Mouse (Mus musculus) right cerebral cortex, postnatal 10 days (tissue): ENCODE results near the gene Gm3573.
"Not testable (repeated sequence)": the region's sequence is repeated elsewhere in the genome, so short reads cannot be mapped to it uniquely, and the experiment has no call there.

Experiments
- DNase-seq, 2 experiments: peaks; one replicate each; pipeline ENCODE4 v3.0.0; 2021; ENCODE audit warnings: low spot score in 2 of 2

The Gm3573 gene

DNA sequence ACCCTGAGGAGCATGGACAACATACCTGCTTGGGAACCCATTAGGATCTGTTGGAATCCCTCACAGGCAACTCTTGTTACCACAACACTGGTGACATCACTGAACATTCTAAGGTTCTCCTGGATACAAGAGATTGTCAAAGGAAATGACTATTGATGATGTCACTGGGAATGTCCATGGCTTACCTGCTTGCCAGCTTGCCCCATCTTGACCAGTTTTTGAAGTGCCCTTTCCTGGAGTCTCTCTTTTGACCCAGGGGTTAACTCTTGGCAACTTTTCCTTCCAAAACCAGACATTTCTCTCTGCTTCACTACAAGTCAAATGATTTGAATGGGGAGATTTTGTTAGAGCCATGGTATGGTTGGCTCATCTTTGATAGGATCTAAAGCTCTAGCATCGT lies at the start of gene Gm3573:
Gene Gm3573, minus strand, starts transcription at position 101 of the 400 bp plus-strand sequence.
- not testable (repeated sequence) for DNase-seq

DNA sequence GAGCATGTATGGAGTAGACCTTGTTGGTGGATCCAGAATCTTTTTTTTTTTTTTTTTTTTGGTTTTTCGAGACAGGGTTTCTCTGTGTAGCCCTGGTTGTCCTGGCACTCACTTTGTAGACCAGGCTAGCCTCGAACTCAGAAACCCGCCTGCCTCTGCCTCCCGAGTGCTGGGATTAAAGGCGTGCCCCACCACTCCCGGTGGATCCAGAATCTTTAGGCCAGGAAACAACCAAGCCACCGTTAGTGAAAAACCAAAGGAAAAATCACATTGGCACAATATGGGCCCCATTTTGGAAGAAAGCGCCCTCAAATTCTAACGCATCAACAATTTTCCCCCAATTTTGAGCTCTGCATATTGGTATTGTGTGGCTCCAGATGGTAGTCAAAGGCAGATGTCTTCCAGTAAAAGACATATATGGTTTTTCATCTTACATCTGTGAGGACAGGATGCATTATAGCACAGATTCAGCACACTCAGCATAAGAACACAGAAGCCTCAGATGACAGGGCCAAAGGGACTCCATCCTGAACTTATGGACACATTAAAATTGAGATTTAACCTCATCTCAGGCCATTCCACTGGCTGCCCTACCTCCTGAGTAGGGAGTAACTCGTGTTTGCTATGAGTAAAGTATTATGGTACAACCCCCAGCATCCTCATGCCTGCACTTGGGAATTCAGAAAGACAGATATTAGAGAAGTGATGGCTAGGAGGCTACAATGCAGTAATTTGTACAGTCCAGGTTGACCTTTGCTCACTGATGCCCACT lies 26.4 kb upstream of the Gm3573 start:
- not testable (repeated sequence) for DNase-seq

DNA sequence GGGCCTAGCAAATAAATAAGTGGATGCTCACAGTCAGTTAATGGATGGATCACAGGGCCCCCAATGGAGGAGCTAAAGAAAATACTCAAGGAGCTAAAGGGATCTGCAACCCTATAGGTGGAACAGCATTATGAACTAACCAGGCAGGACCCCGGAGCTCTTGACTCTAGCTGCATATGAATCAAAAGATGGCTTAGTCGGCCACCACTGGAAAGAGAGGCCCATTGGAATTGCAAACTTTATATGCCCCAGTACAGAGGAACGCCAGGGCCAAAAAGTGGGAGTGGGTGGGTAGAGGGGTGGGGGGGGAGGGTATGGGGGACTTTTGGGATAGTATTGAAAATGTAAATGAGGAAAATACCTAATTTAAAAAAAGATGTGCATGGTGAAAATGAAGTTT lies 6.7 kb downstream of the Gm3573 start:
- not testable (repeated sequence) for DNase-seq

DNA sequence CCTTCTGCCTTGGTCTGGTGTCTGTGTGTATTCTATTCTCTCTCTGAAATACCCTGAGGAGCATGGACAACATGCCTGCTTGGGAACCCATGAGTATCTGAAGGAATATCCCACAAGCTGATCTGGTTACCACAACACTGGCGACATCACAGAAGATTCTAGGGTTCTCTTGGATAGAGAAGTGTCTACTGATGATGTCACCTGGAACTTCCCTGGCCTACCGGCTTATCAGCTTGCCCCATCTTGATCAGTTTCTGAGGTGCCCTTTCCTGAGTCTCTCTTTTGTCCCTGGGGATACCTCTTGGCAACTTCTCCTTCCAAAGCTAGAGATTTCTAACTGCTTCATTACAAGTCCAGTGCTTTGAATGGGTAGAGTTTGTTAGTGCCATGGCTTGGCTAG lies 28.1 kb downstream of the Gm3573 start, which contains the start of gene Gm17027:
Gene Gm17027, minus strand, starts transcription at position 101 of the 400 bp plus-strand sequence.
- not testable (repeated sequence) for DNase-seq
